Mouse (Mus musculus) heart, adult 2 months (tissue): Measurements from ENCODE around the gene Cep112. TPM values are rescaled to one million over a fixed set of nuclear protein-coding genes. Genes with fewer than 3 reads are reported as not detected.

ENCODE experiments used
- DNase-seq, 2 experiments: peaks; one replicate each; pipeline ENCODE4 v3.0.0; 2021
- H3K27ac ChIP-seq: fragments of 200-600 bp; 2 replicates; pipeline ENCODE4 v1.8.1; 2022
- H3K27me3 ChIP-seq: fragments of 200-500 bp; 2 replicates; pipeline ENCODE4 v1.6.1; 2012; ENCODE audit warnings: mild to moderate bottlenecking, low read length, inconsistent platforms, mixed read lengths; ENCODE audit not compliant: control insufficient read depth, insufficient read depth
- H3K36me3 ChIP-seq: fragments of 200-500 bp; 2 replicates; pipeline ENCODE4 v1.6.1; 2012; ENCODE audit warnings: low read length, inconsistent platforms; ENCODE audit not compliant: control insufficient read depth, insufficient read depth
- H3K4me1 ChIP-seq: fragments of 200-500 bp; 2 replicates; pipeline ENCODE4 v1.6.1; 2011; ENCODE audit warnings: low read length; ENCODE audit not compliant: control insufficient read depth, insufficient read depth
- H3K4me3 ChIP-seq: fragments of 200-600 bp; 2 replicates; pipeline ENCODE4 v1.8.1; 2022
- H3K79me2 ChIP-seq: fragments of 200-500 bp; replicated peaks from 2 replicates; pipeline ENCODE4 v1.6.1; 2012; ENCODE audit warnings: mild to moderate bottlenecking, inconsistent platforms, low read length, moderate library complexity, mixed read lengths; ENCODE audit not compliant: control insufficient read depth, insufficient read depth
- H3K9ac ChIP-seq: fragments of 200-500 bp; 2 replicates; pipeline ENCODE4 v1.6.1; 2012; ENCODE audit warnings: low read depth, mild to moderate bottlenecking, control low read depth, inconsistent platforms, low read length, mixed read lengths
- CTCF ChIP-seq: fragments of 200-600 bp; IDR thresholded peaks from 2 replicates; pipeline ENCODE4 v1.8.1; 2022; ENCODE audit warnings: antibody characterized with exemption, mild to moderate bottlenecking, moderate library complexity
- EP300 ChIP-seq: fragments of 200-500 bp; IDR thresholded peaks from 2 replicates; pipeline ENCODE4 v1.6.1; 2011; ENCODE audit warnings: low read depth, low read length, control low read depth; ENCODE audit not compliant: insufficient read depth
- POLR2A ChIP-seq: fragments of 200-500 bp; IDR thresholded peaks from 2 replicates; pipeline ENCODE4 v1.6.1; 2011; ENCODE audit warnings: mild to moderate bottlenecking, low read depth, low read length, control low read depth; ENCODE audit not compliant: insufficient read depth
- WGBS: fragments of 180-500 bp; shearing (Covaris S2); methylation state at CpG from one replicate; pipeline ENCODE4 v1.1.7; 2018; 5-methylcytosine and 5-hydroxymethylcytosine counted together
- intact Hi-C: fragments of 180-260 bp; cut with DNase I; formaldehyde crosslinking; loops from one replicate; pipeline ENCODE4 v1.15.1; 2025
- polyA plus RNA-seq: library from polyadenylated mRNA; depleted of rRNA; stranded (reverse); fragments of >200 nt; gene quantifications from 2 replicates; pipeline ENCODE4 v1.2.3, GENCODE M21; 2012
- total RNA-seq, 2 experiments: library from RNA; stranded (reverse); gene quantifications; 2 replicates each; pipeline ENCODE4 v1.2.3; 2021

Gene Cep112
- total and polyA plus RNA-seq, 3 experiments = 1.1 to 14.4 (median 10.6) TPM

DNA sequence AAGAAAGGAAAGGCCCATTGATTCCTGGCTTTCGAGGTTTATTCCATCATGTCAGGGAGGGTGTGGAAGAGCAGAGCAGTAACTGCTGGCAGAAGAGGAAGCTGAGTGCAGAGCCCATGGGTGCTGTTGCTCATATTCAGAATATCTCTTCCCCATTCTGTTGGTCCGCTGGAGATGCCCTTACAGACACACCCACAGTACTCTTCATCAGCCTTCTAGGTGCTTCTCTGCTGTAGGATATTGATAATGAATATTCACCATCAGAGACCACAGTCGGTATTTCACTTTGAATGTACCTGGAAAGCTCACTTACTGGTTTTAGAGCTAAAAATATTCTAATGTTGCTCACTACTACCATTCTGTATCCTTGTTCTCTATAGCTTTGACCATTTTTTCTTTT lies 109.0 kb downstream of the Cep112 start:
- Histone ChIP-seq H3K27me3 (no peaks in the 10 kb centered on the region), H3K27ac (no peak overlapping the region), H3K4me1 (no peaks in the 10 kb centered on the region), H3K36me3 (no peaks in the 10 kb centered on the region), H3K9ac (no peak overlapping the region), H3K4me3 (no peak overlapping the region), H3K79me2 (no peaks in the 10 kb centered on the region)
- DNase-seq = no peak
- intact Hi-C loops = no loop called here
- TF ChIP-seq POLR2A (no peak), CTCF (no peak), EP300 (no peak)
- WGBS = 95% methylated on average over 3 of the region's 3 CpGs

GRCm38 (mm10) chr11:108552997-108553622 lies 128.1 kb downstream of the Cep112 start:
- no peaks in the 10 kb centered on the region for H3K79me2 ChIP-seq
- no peak overlapping the region for H3K9ac ChIP-seq
- WGBS = 76% methylated on average over 4 of the region's 4 CpGs
- intact Hi-C loops = no loop called here
- no peaks in the 10 kb centered on the region for H3K4me1 ChIP-seq
- no peak overlapping the region for H3K4me3 ChIP-seq
- DNase-seq = no peak
- no peaks in the 10 kb centered on the region for H3K27me3 ChIP-seq
- H3K36me3 ChIP-seq = no peaks in the 10 kb centered on the region
- H3K27ac ChIP-seq = no peak overlapping the region
- no peak for TF ChIP-seq EP300
- TF ChIP-seq CTCF = no peak
- no peak for TF ChIP-seq POLR2A

GRCm38 (mm10) chr11:108553881-108554280 lies 128.9 kb downstream of the Cep112 start:
- Histone ChIP-seq H3K9ac (no peak overlapping the region), H3K4me1 (no peaks in the 10 kb centered on the region), H3K27ac (no peak overlapping the region), H3K79me2 (no peaks in the 10 kb centered on the region), H3K4me3 (no peak overlapping the region), H3K27me3 (no peaks in the 10 kb centered on the region), H3K36me3 (no peaks in the 10 kb centered on the region)
- WGBS = 86% methylated on average over 1 of the region's 1 CpGs
- no peak for DNase-seq
- intact Hi-C loops = no loop called here
- no peak for TF ChIP-seq POLR2A
- TF ChIP-seq EP300 = no peak
- no peak for TF ChIP-seq CTCF

DNA sequence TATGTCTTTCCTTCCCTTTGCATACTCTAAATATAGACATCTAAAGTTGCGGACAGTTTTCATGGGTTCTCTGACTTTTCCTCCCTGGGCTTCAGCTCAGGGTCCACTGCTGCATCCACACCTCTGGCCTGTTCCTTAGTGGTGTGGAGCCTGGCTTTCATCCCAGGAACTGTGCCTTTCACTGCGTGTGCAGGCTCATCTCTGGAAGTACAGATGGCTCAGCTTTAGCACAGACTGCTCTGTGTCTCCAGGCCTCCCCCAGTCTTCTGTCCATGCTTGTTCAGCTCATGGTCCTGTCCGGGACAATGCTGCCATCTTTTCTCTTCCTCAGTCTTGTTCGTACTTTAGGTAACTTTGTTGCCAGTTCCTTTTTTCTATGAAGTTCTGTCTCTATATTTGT lies 133.6 kb downstream of the Cep112 start:
- no peaks in the 10 kb centered on the region for H3K27me3 ChIP-seq
- no peaks in the 10 kb centered on the region for H3K36me3 ChIP-seq
- H3K9ac ChIP-seq = no peak overlapping the region
- WGBS = 79% methylated on average over 4 of the region's 4 CpGs
- no peak overlapping the region for H3K27ac ChIP-seq
- H3K4me3 ChIP-seq = no peak overlapping the region
- intact Hi-C loops = no loop called here
- H3K79me2 ChIP-seq = no peaks in the 10 kb centered on the region
- H3K4me1 ChIP-seq = no peaks in the 10 kb centered on the region
- no peak for DNase-seq
- TF ChIP-seq POLR2A (no peak), EP300 (no peak), CTCF (no peak)

GRCm38 (mm10) chr11:108559506-108559905 lies 134.5 kb downstream of the Cep112 start:
- Histone ChIP-seq H3K27ac (no peak overlapping the region), H3K9ac (no peak overlapping the region), H3K79me2 (no peaks in the 10 kb centered on the region), H3K36me3 (no peaks in the 10 kb centered on the region), H3K27me3 (no peaks in the 10 kb centered on the region), H3K4me3 (no peak overlapping the region), H3K4me1 (no peaks in the 10 kb centered on the region)
- intact Hi-C loops = no loop called here
- no peak for TF ChIP-seq CTCF
- TF ChIP-seq EP300 = no peak
- TF ChIP-seq POLR2A = no peak
- no peak for DNase-seq

DNA sequence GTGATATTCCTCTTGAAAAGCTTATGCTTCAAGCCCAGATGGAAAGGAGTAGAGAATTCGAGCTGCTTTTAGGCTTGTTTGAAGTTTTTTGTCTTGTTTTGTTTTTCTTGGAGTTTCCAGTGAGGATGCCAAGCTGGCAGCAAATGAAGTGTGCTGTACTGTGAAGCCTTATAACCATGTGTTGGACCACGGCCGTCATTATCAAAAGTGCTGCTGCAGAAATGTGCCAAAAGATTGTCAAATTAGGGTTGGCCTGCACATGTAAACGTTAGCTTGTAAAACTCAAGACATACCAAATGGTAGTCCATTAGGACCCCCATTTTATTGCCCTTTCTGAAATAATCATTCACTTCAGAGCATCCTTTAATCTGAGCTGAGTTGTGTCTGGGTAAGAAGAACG lies 137.1 kb downstream of the Cep112 start:
- TF ChIP-seq CTCF (no peak), EP300 (no peak), POLR2A (no peak)
- Histone ChIP-seq H3K36me3 (no peaks in the 10 kb centered on the region), H3K9ac (no peak overlapping the region), H3K27me3 (no peaks in the 10 kb centered on the region), H3K27ac (no peak overlapping the region), H3K4me3 (no peak overlapping the region), H3K4me1 (no peaks in the 10 kb centered on the region), H3K79me2 (no peaks in the 10 kb centered on the region)
- DNase-seq = no peak
- 61% methylated on average over 5 of the region's 5 CpGs for WGBS
- intact Hi-C loops = no loop called here
